Mouse (Mus musculus) gastrocnemius, postnatal 36 days (tissue): ENCODE measurements around the gene Phf21a. TPM values are rescaled to one million over a fixed set of nuclear protein-coding genes. Genes with fewer than 3 reads are reported as not detected.

Source experiments
- DNase-seq, 2 experiments: peaks; one replicate each; pipeline ENCODE4 v3.0.0; 2022
- intact Hi-C: fragments of 180-260 bp; cut with DNase I; formaldehyde crosslinking; loops from one replicate; pipeline ENCODE4 v1.15.1; 2025
- total RNA-seq, 2 experiments: library from RNA; stranded (reverse); gene quantifications; 2 replicates each; pipeline ENCODE4 v1.2.3; 2021

Gene Phf21a
- total RNA-seq, 2 experiments from 2014 or later = 22.5 to 23.6 TPM

DNA sequence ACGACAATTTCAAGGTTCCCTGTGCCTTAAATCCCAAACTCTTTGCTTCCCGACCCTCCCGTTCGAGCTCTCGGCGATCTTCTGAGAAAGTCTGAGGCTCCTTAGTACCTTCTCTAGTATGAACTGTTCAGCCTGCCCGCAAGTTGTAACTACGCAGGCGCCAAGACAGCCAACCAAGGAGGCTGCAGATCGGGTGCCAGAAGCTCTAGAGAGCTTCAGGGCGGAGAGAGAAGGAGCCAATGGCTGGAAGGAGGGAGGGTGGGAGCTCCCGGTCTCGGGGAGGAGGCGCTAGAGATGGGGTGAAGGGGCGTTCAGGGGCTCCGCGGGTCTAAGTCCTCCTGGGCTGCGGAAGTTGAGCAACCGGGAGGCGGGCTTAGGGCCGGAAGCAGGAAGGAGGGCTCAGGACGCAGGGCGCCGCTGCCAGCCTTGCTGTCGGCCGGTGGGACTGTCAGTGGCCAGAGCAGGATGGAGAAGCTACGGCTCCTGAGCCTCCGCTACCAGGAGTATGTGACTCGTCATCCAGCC is 282.2 kb downstream of the Phf21a start:
- intact Hi-C loops = loop anchor here (2.0 to 5.0 kb wide), 2 partner anchors 42 to 58 kb away; no protein-coding TSS in a partner anchor
- peak; percentile 90 to 94 for DNase-seq

DNA sequence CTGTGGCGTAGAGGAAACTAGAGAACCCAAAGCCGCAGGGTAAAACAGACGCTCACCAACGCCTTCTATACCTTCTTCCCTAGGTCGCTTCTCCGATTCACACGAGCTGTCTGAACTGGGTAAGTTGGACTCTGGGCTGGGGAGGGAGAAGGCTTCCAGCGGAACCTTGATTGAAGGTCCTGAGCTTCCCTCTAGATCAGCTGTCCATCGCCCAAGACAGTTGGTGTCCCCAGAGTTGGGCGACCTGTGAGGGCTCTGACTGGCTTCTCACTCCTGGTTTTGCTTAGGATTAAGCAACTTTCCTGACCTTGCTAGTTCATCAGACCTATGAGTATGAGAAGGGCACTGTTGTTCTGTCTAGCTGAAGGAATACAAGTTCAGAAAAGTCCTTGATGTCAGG is 282.9 kb downstream of the Phf21a start:
- DNase-seq = no peak
- intact Hi-C loops = loop anchor here (2.0 to 5.0 kb wide), 2 partner anchors 42 to 57 kb away; no protein-coding TSS in a partner anchor

DNA sequence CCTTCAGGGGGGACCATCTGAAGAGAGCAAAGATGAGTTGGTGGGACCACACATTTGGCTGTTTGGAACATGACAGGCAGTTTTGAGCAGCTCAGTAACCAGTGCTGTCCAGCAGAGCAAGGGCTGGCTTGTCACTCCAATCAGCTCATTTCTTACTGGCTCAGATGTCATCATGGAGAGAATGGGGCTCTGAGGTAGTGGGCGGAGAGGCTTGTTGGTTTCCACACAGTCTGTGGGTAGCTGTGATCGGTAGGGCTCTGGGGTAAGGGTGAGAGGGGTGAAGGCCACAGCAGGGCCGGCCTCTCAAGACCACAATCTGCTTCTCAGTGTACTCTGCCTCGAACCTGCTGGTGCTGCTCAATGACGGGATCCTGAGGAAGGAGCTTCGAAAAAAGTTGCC is 283.4 kb downstream of the Phf21a start:
- no peak for DNase-seq
- intact Hi-C loops = loop anchor here (5.0 kb wide), 1 partner anchor 41 kb away; no protein-coding TSS in a partner anchor

DNA sequence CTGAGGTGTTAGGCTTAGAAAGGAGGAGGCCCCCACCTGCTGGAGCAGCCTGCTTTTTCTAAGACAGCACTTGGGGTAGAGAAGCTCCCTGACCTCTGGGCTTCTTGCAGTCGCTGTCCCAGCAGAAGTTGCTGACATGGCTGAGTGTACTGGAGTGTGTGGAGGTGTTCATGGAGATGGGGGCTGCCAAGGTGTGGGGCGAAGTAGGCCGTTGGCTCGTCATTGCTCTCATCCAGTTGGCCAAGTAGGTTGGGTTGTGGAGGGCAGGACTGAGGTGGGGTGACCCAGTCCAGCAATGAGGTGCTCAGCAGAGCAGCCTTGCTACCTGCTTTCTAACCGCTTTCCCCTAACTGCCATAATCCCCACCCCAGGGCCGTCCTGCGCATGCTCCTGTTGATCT is 284.4 kb downstream of the Phf21a start:
- intact Hi-C loops = loop anchor here (5.0 kb wide), 1 partner anchor 40 kb away; no protein-coding TSS in a partner anchor
- no peak for DNase-seq

DNA sequence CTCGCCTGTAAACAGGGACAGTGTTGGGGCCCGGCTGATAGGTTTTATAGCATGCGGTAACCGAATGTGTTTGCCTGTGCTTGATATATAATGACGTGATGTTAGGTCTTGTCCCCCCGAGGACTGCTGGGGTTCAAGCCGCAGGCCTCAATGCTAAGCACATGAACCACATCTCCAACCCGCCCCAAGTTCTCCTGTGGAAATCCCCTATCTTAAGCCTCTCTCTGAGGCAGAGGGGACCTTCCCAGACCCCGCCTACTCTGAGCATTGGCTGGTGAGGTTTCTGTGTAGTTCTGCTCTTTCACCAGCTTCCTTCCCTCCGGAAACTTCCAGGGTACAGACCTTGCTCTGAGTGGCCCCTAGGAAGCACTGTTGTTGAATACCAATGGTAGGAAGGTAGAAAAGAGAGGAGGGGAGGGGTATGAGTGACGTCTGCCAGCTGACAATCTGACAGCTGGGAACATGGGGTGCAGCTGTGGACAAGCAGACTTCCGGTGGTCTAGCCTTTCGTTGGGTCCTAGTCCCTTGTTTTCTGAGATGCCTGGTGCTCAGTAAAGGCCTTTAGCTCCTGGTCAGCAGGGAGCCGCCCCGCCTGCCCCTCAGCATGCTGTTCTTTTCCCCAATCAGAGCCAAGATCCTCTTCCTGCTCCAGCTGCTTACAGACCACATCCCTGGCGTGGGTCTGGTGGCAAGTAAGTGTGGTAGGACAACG is 287.0 kb downstream of the Phf21a start:
- no peak for DNase-seq
- intact Hi-C loops = loop anchor here (5.0 kb wide), 1 partner anchor 37 kb away; no protein-coding TSS in a partner anchor

DNA sequence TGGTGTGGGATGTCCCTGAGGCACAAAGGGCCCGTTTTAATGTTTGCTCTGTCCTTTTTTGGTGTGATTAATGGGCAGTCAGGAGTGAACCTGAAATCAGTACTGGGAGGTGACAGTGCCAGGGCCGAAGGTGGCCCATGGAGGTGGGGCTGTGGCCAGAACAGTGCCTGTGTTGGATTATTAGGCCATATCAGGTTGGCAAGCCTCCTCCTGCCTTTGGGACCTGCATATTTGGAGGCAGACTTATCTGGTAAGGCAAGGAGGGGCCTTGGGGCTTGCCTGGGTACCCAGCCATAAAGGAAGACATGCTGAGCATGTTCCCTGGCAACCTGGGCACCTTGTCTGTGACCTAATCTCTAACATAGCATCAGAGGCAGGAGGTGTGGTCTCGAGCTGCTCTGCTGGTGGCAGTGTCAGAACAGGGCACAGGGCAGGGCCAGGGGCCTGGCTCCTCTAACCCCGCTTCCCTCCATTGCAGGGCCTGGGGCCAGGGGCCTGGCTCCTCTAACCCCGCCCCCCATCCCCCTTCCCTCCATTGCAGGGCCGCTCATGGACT is 287.7 kb downstream of the Phf21a start:
- intact Hi-C loops = no loop called here
- DNase-seq = no peak

DNA sequence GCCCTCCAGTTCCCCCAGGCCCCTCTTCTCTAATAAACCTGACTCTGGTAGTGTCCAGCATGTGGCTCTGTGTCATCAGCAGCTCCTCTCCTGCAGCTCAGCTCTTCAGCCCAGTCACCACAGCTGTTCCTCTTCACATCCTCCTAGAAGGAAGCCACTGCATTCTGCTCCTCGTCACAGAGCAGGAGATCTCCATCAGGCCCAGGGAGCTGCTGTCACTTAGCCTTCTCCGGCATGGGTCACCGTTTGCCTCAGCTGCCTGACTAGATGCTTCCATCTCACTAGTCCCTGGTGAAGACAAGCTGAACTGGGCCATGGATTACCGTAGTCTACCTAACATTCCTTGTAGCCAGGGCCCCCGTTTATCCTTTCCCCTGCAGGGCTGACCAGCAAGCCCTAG is 288.2 kb downstream of the Phf21a start:
- intact Hi-C loops = no loop called here
- DNase-seq = no peak

DNA sequence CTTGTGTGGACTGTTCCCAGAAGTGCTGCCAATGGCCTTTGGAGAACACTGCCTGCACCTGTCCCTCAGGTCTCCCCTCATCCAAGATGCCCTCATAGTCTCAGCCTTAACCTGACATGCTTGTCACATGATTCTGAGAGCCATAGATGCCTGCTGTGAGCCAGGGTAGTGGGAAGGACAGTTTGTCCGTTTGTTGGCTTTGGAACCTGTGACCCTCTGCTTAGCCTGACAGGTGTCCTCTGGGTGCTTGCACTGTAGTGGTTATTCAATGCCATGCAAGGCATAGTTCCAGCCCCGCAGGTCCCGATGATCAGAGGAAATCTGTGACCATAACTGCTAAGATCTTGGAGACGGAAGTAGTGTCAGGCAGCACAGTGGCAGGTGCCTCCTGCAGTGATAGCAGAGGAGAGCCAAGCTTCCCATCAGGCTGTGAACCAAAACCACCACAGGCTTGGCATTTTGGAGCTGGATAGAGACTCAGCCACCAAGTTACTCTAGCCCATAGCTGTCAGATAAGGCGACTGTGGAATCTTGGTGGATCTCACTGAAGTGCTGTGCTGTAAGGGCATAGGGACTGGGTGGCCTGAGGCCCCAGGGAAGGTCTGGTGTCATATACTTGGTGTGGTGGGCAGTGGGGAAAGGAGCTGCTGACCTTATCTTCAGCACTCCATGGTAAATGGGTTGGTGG is 289.1 kb downstream of the Phf21a start, which contains the start of gene 1700029I15Rik:
TSS of gene 1700029I15Rik (plus strand) at position 638 of the 688 bp plus-strand sequence.
- intact Hi-C loops = no loop called here
- no peak for DNase-seq

DNA sequence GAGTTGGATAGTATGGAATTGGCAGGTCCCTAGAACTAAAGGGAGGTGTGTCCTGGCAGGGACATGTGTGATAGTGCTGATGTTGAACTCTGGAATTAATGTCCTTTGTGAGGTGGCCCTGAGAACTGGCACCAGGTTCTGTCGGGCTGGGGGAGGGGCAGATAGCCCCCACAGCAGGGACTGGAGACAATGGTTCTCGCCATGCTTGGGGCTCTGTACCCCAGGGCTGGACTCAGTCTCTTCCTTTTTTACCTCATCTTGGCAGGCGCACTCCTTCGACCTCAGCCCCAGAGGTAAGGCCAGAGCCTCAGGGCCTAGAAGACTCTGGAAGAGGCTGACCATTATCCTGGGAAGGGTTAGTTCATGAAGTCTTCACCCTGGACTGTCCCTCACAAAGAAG is 289.8 kb downstream of the Phf21a start:
- intact Hi-C loops = no loop called here
- no peak for DNase-seq

DNA sequence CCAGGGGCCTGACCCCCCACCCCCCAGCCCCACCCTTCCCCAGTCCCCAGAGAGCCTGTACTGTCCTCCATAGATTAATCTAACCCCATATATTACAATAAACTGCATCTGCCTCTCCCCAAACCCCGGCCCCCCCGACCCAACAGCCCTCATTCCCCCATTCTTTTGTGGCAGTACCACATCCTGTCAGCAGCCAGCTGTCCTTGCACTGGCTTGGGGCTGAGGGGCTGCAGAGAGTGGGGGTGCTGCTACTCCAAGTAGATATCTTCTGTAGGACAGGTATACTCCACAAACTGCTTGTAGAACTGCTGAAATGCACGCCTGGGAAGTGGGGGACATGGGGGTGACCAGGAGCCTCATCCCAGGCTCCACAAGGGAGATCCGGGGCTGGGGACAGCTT is 291.2 kb downstream of the Phf21a start:
- DNase-seq = no peak
- intact Hi-C loops = no loop called here

DNA sequence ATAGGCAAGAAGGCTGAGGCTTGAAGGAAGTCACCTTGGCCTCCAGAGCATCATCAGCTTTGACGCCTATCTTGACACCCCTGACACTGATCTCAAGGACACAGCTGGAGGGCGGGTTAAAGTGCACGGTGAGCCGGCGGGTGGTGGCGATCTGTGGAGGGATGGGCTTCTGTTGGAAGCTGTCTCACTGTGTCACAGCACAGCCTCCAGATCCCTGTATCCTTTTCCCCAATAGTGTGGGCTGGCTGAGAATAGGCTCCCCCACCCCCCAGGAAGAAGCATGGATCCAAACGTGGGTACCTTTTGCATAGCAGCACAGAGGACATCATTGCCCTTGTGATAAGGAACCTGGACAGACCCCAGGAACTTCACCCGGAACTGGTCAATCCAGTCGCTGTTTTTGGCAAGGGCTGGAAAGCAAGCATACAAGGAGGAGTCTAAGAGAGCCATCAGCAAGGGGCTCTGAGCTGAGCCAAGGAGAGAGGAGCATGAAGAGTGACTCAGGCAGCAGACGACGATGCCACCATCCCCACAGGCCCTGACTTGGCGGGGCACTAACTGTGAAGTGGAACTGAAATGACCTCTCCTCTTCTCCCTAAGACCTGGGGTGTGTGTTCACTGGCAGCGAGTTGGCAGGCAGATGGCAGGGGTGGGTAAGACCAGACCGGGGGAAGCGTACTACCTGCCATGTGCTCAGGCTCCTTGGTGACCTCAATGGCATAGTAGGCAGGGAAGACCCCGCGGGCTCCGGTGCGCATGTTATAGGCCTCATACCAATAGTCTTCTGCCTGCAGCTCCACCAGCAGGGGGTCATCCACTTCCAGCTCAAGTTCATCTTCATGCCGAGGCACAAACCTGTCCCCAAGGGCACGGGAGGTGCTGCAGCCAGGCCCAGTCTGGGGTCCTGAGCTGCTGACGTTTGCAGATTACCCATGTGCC is 292.5 kb downstream of the Phf21a start:
- intact Hi-C loops = no loop called here
- no peak for DNase-seq

DNA sequence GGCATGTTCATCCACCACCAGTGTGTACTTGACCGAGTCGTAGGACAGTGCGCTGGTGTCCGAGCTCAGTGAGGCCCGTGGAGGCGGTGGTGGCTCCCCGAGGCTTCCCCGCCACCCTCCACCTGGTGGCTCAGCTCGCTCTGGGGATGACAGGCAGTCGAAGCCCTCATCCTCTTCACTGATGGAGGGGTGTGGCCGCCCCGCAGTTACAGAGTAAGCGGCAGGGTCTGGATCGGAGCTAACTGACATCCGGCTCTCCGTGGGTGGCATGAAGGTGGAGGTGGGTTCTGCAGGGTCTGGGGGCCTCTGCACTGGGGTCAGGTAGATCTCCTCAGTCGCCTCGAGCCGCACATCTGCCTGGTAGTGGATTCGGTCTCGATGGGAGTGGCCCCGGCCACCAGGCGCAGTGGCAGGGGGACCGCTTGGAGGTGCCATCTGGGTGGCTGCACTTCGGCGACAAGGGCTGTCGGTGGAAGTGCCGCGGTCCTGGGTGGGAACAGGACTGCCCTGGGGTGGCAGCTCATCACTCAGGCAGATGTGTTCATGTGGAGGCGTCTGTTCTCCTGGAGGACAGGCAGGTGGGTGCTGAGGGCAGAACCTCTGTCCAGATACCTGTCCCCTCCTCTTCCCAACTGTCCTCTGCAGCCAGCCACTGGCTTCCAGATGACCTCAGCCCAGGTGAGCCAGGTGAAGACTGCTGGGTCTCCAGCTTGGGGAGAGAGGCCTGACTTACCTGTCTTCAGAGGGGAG is 294.1 kb downstream of the Phf21a start:
- DNase-seq = no peak
- intact Hi-C loops = no loop called here

DNA sequence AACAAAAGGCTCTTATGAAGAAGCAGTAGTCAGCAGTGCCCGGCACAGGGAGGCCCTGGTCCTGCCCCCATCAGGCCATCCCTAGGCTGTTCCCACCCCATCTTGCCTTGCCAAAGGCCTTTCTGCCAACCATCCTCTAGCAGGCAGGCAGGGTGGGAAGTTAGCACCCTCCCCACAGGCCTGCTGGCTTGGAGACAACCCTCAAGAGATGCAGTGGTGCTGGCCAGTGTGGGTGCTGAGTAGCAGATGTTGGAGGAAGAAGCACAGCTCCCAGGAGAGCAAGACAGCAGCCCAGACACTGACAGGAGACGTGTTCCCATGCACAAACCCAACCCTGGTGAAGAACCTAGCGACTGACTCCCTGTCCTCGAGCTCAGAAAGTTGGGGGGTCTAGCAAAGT is 294.7 kb downstream of the Phf21a start:
- no peak for DNase-seq
- intact Hi-C loops = no loop called here

DNA sequence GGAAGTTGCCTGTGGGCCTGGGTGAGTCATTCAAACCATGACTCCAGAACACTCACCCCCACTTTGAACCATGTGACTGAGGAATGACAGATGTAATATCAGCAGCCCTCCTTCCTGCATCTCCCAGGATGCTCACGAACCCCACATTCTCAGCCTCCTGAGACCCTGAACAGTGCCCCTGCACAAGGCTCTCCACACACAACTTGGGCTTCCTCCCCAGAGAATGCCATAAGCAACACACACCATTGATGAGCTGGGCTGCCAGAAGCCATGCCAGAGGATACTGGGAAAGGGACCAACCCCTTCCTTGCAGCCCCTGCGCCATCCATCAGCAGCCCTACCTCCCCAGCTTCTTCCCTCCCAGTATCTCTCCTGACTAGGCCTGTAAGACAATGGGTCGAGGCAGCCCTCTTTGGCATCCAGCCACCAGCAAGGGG is 295.2 kb downstream of the Phf21a start:
- intact Hi-C loops = no loop called here
- DNase-seq = no peak

DNA sequence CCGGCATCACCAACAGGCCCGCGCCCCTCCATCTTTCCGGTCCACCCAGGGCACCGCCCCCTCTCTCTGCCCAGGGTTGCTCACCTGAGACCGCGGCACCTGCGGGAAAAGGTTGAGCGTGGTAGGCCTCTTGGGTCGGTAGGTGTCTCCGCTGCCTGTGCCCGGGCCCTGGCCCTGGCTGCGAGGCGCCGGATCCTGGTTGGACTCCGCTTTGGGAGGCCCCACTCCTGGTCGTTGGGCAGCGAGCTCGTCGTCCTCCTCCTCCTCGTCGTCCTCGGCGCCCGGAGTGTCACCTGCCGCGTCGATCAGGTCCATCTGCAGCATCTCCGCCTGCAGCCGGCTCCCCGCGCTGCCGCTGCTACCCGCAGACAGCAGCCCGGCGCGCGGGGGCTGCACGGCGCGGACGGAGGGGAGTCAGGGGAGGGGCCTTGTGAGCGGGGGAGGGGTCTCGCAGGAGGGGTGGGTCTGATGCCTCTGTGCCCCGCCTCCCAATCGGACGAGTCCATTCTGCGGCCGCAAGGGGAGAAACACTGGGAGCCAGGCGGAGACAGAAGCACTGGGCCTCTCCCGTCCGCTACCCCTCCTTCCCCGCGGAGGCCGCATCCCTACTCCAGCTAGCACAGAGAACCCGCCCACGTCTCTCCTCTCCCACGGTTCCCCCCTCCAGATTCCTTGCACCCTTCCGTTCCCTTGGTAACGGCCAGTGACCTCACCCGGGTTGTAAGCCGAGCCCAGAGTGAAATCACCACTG is 296.1 kb downstream of the Phf21a start:
- peak; percentile 69 to 73 for DNase-seq
- intact Hi-C loops = no loop called here

DNA sequence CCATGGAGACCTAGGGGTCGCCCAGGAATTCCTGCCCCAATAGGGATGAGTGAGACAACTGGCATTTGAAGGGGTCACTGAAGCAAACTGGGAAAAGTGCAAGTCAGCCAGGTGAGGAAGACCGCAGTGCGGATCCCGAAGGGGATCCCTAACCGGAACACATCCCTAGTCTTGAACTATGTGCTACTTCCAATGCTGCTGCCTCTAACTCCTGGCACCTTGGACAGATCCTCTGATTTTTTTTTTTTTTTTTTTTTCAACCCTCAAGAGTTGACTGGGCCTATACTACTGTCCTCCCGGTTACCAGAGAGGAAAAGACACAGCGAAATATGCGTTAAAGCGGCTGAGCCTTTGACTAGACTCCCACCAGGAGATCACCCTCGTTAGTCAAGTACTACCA is 296.7 kb downstream of the Phf21a start:
- intact Hi-C loops = no loop called here
- no peak for DNase-seq

DNA sequence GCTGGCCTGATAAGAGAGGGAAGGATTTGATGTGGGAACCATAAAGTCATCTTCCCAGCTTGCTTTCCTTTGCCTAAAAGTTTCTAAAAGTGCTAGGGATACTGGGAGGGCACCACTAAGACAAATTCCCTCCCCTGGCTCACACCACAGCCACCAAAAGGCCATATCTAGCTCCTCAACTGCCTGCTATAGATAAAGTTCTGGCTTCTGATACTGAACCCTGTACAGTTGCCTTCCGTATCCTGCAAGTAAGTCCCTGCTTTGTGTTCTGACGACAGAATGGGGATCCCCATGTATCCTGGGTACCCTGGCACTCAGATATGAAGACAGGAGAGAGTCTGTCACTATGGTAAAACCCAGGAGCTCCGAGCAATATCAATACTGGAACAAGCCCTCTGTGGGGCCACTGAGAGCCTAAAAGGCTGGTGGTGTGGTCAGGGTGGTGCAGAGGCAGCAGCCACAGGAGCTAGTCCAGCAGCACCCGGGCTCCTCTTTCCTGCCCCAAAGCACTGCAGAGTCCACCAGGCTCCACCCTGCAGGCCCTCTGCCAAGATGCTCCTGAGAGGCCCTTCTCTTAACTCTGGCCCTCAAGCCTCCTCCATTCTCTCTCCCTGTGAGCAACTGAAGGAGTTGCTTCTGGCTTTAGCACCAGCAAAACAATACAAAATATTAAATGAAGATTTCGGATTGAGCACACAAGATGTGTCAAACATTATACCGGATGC is 297.5 kb downstream of the Phf21a start:
- DNase-seq = peak in 1 of 2 experiments; percentile 40
- intact Hi-C loops = no loop called here

DNA sequence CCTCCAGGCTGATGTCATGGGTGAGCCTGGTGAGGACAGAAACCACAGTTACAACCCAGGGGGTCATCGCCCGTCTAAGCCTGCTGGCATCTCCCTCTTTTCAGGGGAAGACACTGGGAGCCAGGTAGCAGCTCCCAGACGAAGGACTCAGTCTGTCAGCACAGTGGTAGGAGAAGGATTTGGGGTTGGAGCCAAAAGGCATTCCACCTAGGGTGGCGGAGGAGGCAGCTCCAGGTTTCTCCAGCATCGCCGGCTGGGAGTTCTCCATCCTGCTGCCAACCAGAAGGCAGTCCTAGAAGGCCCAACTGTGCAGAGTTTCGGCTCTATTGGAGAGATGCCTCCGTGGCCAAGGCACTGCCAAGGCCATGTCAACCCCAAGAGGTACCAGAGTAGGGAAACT is 298.2 kb downstream of the Phf21a start:
- no peak for DNase-seq
- intact Hi-C loops = no loop called here
